Mouse (Mus musculus) thymus, postnatal 36 days (tissue): ENCODE measurements around the gene Cuedc2.
A peak's percentile ranks its signal among the peaks of the same experiment; 100 is the strongest.

Source experiments
- DNase-seq, 2 experiments: peaks; one replicate each; pipeline ENCODE4 v3.0.0; 2022; ENCODE audit warnings: mixed read lengths in 2 of 2

Gene Cuedc2

GRCm38 (mm10) chr19:46306751-46307289, 31.7 kb downstream of the Cuedc2 start:
- DNase-seq = peak in 1 of 2 experiments; percentile 8

- DNase-seq = peak in 1 of 2 experiments; percentile 15
Observed at GRCm38 (mm10) chr19:46306268-46306610, 32.3 kb downstream of the Cuedc2 start.

- DNase-seq = peak; percentile 91 to 92
Observed at GRCm38 (mm10) chr19:46305432-46306267, 32.9 kb downstream of the Cuedc2 start.

- DNase-seq = no peak
Observed at GRCm38 (mm10) chr19:46304908-46305333, 33.6 kb downstream of the Cuedc2 start.

- peak; percentile 82 to 88 for DNase-seq
Observed at GRCm38 (mm10) chr19:46304216-46304841, 34.2 kb downstream of the Cuedc2 start, which contains the start of gene Nfkb2. TSS of gene Nfkb2 (plus strand) at chr19:46304320.

GRCm38 (mm10) chr19:46303251-46304215, 35.0 kb downstream of the Cuedc2 start:
- DNase-seq = peak in 1 of 2 experiments; percentile 16

GRCm38 (mm10) chr19:46302551-46302950, 36.0 kb downstream of the Cuedc2 start:
- DNase-seq = no peak

- DNase-seq = no peak
Observed at GRCm38 (mm10) chr19:46300294-46301045, 38.0 kb downstream of the Cuedc2 start.

- no peak for DNase-seq
Observed at GRCm38 (mm10) chr19:46296938-46297337, 41.6 kb downstream of the Cuedc2 start.

- DNase-seq = no peak
Observed at GRCm38 (mm10) chr19:46290535-46291105, 47.9 kb downstream of the Cuedc2 start.

- no peak for DNase-seq
Observed at GRCm38 (mm10) chr19:46287566-46287965, 50.9 kb downstream of the Cuedc2 start.

GRCm38 (mm10) chr19:46286926-46287325, 51.6 kb downstream of the Cuedc2 start:
- DNase-seq = no peak

GRCm38 (mm10) chr19:46286047-46286446, 52.5 kb downstream of the Cuedc2 start:
- DNase-seq = no peak

- no peak for DNase-seq
Observed at GRCm38 (mm10) chr19:46285631-46286030, 52.9 kb downstream of the Cuedc2 start.

- no peak for DNase-seq
Observed at GRCm38 (mm10) chr19:46284686-46285085, 53.8 kb downstream of the Cuedc2 start.

- DNase-seq = peak; percentile 38 to 56
Observed at GRCm38 (mm10) chr19:46282081-46282849, 56.2 kb downstream of the Cuedc2 start.
